Mouse (Mus musculus) G1E (cell line): ENCODE data around the gene Mafg.

Experiments
- CTCF ChIP-seq: IDR thresholded peaks from 2 replicates; pipeline ENCODE4 v1.5.1; 2012; ENCODE audit warnings: low read depth, low read length, inconsistent platforms, mixed read lengths
- GATA1 ChIP-seq: IDR thresholded peaks from 2 replicates; pipeline ENCODE4 v1.6.1; 2012; ENCODE audit warnings: borderline replicate concordance, low read length, inconsistent platforms, mixed read lengths

DNA sequence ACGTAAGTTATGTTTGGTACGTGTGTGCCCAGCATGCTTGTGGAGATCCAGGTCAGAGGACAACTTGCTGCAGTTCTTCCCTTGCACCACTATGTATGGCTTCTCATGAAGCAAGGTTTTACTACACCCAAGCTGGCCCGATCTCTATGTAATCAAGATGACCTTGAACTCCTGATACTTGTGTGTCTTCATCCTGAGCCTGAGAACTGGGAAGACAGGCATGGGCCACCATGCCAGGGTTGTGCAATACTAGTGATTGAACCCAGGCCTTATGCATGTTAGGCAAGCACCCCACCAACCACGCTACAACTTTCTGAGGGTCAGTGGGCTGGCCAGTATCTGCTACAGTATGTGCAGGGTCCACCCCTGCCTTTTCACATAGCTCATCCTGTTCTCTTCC lies 43.6 kb upstream of the Mafg start:
- TF ChIP-seq CTCF (no peak), GATA1 (no peak)
